Mouse (Mus musculus) liver, embryonic 15.5 days (tissue): ENCODE results near the gene Map3k10. TPM values are rescaled to one million over a fixed set of nuclear protein-coding genes. Genes with fewer than 3 reads are reported as not detected.
"Not testable (repeated sequence)": the region's sequence is repeated elsewhere in the genome, so short reads cannot be mapped to it uniquely, and the experiment has no call there.

Source experiments
- ATAC-seq: fragments of 200-750 bp; cut with Nextera tagmentation; 2 replicates; pipeline ENCODE4 v1.8.0; 2017; ENCODE audit warnings: moderate number of reproducible peaks, mild to moderate bottlenecking, moderate library complexity; ENCODE audit not compliant: insufficient read depth
- H3K27ac ChIP-seq: fragments of 300-500 bp; sonication (generic); replicated peaks from 2 replicates; pipeline ENCODE4 v1.5.1; 2015; ENCODE audit warnings: mild to moderate bottlenecking, inconsistent platforms
- H3K27me3 ChIP-seq: fragments of 300-500 bp; sonication (generic); 2 replicates; pipeline ENCODE4 v1.6.1; 2015; ENCODE audit warnings: mild to moderate bottlenecking, inconsistent platforms
- H3K36me3 ChIP-seq: fragments of 300-500 bp; sonication (generic); replicated peaks from 2 replicates; pipeline ENCODE4 v1.6.1; 2015; ENCODE audit warnings: moderate library complexity, mild to moderate bottlenecking, inconsistent platforms
- H3K4me1 ChIP-seq: fragments of 300-500 bp; sonication (generic); replicated peaks from 2 replicates; pipeline ENCODE4 v1.6.1; 2015; ENCODE audit warnings: inconsistent platforms
- H3K4me2 ChIP-seq: fragments of 300-500 bp; sonication (generic); 2 replicates; pipeline ENCODE4 v1.6.1; 2015; ENCODE audit warnings: moderate library complexity, mild to moderate bottlenecking, inconsistent platforms
- H3K4me3 ChIP-seq: fragments of 300-500 bp; sonication (generic); replicated peaks from 2 replicates; pipeline ENCODE4 v1.5.1; 2015; ENCODE audit warnings: mild to moderate bottlenecking, inconsistent platforms
- H3K9ac ChIP-seq: fragments of 300-500 bp; sonication (generic); 2 replicates; pipeline ENCODE4 v1.6.1; 2015; ENCODE audit warnings: moderate library complexity, mild to moderate bottlenecking, inconsistent platforms
- H3K9me3 ChIP-seq: fragments of 300-500 bp; sonication (generic); replicated peaks from 2 replicates; pipeline ENCODE4 v1.6.1; 2016; ENCODE audit warnings: inconsistent platforms
- WGBS: fragments of 180-500 bp; shearing (Covaris S2); methylation state at CpG from one replicate; pipeline ENCODE4 v1.1.7; 2015; ENCODE audit warnings: mixed read lengths; ENCODE audit not compliant: insufficient replicate concordance; 5-methylcytosine and 5-hydroxymethylcytosine counted together
- polyA plus RNA-seq: library from polyadenylated mRNA; unstranded; fragments of >200 nt; fragmentation: Nextera tagmentation; extraction: Ambion mirVana; gene quantifications from 2 replicates; pipeline ENCODE4 v1.2.1, GENCODE M21; 2015

Map3k10 gene
- polyA plus RNA-seq, 1 experiment from 2014 or later = 1.5 TPM

DNA sequence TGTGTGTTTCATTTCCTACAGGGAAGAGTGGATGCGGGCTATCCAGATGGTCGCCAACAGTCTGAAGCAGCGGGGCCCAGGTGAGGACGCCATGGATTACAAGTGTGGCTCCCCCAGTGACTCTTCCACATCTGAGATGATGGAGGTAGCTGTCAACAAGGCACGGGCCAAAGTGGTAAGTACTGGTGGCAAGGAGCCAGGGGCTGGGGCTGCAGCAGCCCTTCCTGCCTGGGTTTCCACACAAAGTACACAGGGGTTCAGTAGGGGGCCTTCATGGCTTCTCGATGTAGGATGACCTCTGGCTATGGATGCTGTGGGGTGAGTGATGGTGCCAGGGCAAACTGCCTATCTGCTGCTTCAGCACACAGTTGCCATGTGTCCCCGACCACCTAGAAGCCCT lies 45.6 kb downstream of the Map3k10 start:
- not testable (repeated sequence) for H3K27ac ChIP-seq, ATAC-seq, H3K9ac ChIP-seq, H3K9me3 ChIP-seq, H3K27me3 ChIP-seq, H3K4me1 ChIP-seq, H3K4me3 ChIP-seq, H3K4me2 ChIP-seq
- H3K36me3 ChIP-seq = peaks cover 85% of the 10 kb centered on the region
- 84% methylated on average over 7 of the region's 7 CpGs for WGBS

DNA sequence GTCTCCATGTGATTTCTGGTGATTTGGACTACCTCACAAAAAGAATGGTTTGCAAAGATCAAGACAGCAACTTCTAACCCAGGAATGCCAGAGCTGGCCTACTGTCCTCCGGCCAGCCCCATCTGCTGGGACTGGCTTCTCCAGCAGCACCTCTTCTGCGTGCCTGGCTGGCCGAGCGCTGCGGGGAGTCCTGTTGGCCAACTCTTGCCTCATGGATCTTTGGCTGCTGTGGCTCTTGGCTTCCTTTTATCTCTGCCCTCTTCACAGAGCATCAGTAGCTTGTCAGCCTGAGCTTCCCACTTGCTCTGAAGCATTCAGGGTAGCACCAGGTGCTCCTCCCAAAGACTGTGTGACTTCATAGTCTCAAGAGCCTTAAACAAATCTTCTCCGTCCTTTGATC lies 46.2 kb downstream of the Map3k10 start:
- Histone ChIP-seq H3K27ac (no peak overlapping the region), H3K27me3 (no peaks in the 10 kb centered on the region), H3K4me1 (no peaks in the 10 kb centered on the region), H3K36me3 (peaks cover 86% of the 10 kb centered on the region), H3K4me3 (no peak overlapping the region), H3K9me3 (no peaks in the 10 kb centered on the region), H3K4me2 (no peak overlapping the region), H3K9ac (no peak overlapping the region)
- no peak for ATAC-seq
- WGBS = 79% methylated on average over 6 of the region's 6 CpGs

DNA sequence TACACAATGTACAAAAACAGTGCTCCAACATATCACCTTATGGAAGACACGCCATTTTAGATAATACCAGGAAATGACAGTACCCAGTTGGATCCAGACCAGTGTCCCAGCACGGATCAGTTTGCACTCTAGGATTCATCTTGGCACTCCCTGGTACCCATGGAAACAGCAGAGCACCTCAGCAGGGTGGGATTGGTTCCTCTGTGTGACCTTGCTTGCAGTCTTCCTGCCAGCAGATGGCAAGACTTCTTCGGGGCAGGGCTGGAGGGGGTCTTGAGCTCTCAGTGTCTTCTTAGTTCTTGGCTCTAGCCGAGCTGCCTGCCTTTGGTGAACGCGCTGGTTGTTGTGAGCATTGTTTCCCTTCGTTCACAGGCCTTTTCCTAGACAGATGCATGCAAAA lies 46.7 kb downstream of the Map3k10 start:
- H3K4me1 ChIP-seq = no peaks in the 10 kb centered on the region
- no peak for ATAC-seq
- 75% methylated on average over 7 of the region's 7 CpGs for WGBS
- H3K27me3 ChIP-seq = no peaks in the 10 kb centered on the region
- no peak overlapping the region for H3K27ac ChIP-seq
- H3K9me3 ChIP-seq = no peaks in the 10 kb centered on the region
- peaks cover 86% of the 10 kb centered on the region for H3K36me3 ChIP-seq
- no peak overlapping the region for H3K9ac ChIP-seq
- H3K4me3 ChIP-seq = no peak overlapping the region
- H3K4me2 ChIP-seq = no peak overlapping the region

DNA sequence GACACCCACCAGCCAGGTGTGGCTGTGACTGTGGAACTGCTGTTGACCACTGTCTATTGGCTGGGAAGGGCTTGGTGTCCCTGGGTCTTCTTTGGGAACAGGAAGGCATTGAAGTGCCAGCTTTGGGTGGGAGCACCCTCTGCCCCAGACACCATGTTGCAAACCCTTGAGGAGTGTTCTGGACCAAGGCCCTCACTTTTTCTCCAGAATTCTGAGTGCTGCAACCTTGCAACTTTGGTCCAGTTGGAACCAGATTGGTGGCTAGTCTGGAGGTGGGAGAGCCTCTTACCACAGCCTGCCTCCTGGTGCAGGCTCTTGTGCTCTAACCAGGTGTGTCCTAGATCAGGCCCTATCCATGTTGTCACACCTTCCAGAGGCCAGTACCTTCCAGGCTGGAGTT lies 49.4 kb downstream of the Map3k10 start:
- Histone ChIP-seq H3K9ac (no peak overlapping the region), H3K27ac (no peak overlapping the region), H3K4me2 (no peak overlapping the region), H3K4me3 (no peak overlapping the region), H3K4me1 (no peaks in the 10 kb centered on the region), H3K27me3 (no peaks in the 10 kb centered on the region), H3K36me3 (peaks cover 93% of the 10 kb centered on the region), H3K9me3 (no peaks in the 10 kb centered on the region)
- no peak for ATAC-seq

DNA sequence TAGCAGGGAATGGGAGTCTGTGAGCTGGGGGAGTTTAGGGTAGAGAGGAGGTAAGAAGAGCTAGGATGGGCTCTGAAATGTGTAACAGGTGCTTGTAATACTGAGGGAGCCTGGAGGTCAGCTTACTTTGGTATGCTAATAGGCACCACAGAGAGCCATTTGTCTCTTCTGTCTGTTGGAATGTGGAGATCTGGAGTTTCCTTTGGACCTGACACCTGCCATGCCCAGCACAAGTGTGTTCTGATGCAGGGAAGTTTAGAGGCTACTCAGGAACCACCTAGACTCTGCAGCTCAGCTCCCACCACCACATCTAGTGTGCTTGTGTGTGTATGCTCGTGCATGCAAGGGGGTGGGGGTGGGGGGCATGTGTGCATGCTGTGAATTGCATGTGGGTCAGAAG lies 52.2 kb downstream of the Map3k10 start:
- no peak overlapping the region for H3K4me3 ChIP-seq
- ATAC-seq = no peak
- peaks cover 94% of the 10 kb centered on the region for H3K36me3 ChIP-seq
- no peaks in the 10 kb centered on the region for H3K9me3 ChIP-seq
- no peak overlapping the region for H3K9ac ChIP-seq
- H3K4me2 ChIP-seq = no peak overlapping the region
- H3K27ac ChIP-seq = no peak overlapping the region
- WGBS = 50% methylated on average over 1 of the region's 1 CpGs
- no peaks in the 10 kb centered on the region for H3K27me3 ChIP-seq
- no peaks in the 10 kb centered on the region for H3K4me1 ChIP-seq

DNA sequence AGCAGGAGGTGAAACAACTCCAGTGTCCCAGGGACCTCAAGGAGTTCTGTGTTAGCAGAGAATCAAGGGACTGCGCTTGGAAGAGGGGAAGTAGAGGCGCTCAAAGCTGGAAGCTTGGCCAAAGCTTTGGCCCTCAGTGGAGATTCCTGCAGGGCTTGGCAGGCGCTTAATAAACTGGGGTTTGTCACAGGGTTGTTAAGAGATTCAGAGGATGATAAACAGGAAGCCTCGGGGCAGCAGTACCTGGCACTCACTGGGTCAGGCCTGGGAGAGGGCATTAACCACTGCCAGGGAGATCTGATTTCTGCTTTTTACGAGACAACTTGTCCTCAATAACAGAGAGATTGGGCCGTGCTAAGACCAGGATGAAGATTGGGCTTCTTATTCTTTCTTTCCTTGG lies 53.4 kb downstream of the Map3k10 start:
- Histone ChIP-seq H3K4me2 (no peak overlapping the region), H3K9me3 (no peaks in the 10 kb centered on the region), H3K27ac (no peak overlapping the region), H3K27me3 (no peaks in the 10 kb centered on the region), H3K4me3 (no peak overlapping the region), H3K4me1 (no peaks in the 10 kb centered on the region), H3K9ac (no peak overlapping the region), H3K36me3 (peaks cover 96% of the 10 kb centered on the region)
- no peak for ATAC-seq
- 73% methylated on average over 6 of the region's 6 CpGs for WGBS

DNA sequence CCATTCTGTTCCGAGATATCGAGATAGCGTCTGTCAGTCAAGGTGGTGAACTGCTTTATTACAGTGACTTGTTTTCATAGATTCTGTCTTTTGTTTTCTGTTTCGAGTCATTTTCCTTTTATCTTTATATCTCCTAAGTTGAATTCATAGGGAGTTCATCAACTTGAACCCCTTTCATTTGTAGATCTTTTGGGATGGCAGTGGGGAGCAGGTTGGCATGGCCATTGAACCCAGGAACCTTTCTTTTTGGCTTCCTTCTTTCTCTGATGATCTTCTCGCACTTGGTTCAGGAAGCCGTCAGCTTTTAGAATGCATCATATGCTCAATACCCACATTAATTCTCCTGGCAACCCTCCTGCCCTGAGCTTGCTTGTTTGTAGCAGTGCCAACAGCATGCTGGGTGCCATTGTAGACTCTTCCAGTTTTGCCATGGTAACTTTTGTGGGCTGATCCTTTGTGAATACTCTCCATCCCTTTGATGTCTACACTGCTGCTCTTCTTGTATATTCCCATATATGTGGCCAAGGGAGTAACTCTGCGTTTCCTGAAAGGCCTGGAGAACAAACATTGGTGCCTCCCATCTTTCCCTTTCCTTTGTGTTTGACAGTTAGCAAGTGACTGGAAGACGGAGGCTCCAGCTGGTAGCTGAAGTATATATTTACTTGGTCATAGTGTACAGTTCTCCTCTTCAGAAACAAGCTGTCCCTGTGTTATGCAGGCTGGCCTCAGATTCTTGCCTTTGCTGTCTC lies 60.5 kb downstream of the Map3k10 start:
- ATAC-seq = no peak
- 73% methylated on average over 8 of the region's 8 CpGs for WGBS
- Histone ChIP-seq H3K27ac (no peak overlapping the region), H3K36me3 (peaks cover 60% of the 10 kb centered on the region), H3K4me1 (0 out of 2 replicates have a peak, but pooled peaks cover 7% of the 10 kb centered on the region), H3K4me2 (no peak overlapping the region), H3K9me3 (no peaks in the 10 kb centered on the region), H3K27me3 (no peaks in the 10 kb centered on the region), H3K4me3 (no peak overlapping the region), H3K9ac (no peak overlapping the region)

DNA sequence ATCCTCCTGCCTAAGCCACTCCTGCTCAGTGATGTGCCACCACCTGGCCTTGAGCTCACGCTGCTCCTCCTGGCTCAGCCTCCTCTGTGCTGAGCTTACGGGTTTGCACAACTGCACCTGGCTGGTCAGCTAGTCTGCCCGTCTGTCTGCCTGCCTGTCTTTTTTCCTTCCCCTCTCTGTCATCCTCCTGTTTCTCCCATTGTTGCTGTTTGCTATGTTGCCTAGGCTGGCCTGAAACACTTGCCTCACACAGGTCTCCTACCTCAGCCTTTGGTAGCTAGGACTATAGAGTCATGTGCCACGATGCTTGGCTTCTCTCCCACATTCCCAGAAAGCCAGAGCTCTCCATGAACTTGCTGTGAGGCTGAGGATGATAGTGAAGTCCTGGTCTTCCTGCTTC lies 61.5 kb downstream of the Map3k10 start:
- Histone ChIP-seq H3K9me3 (no peaks in the 10 kb centered on the region), H3K4me2 (no peak overlapping the region), H3K4me3 (no peak overlapping the region), H3K4me1 (peaks cover 16% of the 10 kb centered on the region; the same call in 1 of the 2 replicates), H3K9ac (no peak overlapping the region), H3K36me3 (peaks cover 57% of the 10 kb centered on the region), H3K27me3 (no peaks in the 10 kb centered on the region), H3K27ac (no peak overlapping the region)
- 66% methylated on average over 4 of the region's 4 CpGs for WGBS
- no peak for ATAC-seq

DNA sequence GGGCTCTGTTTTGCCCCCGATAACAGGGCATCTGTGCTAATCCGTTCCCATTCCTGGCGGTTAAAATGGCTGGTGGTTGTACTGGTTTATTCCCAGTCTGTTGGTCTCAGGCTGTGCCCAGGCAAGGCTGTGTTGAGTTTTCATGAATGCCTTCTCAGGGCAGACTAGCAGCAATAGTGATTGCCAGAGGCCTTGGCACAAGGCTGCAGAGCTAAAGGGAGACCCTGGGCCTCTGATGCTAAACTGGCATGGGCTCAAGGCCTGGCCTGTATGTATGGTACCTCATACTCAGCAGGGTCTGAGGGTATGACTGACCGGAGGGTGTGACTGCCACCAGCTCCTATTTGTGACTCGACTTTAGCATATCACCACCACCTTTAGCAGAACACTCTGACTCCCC lies 63.5 kb downstream of the Map3k10 start:
- Histone ChIP-seq H3K27ac (no peak overlapping the region), H3K4me2 (no peak overlapping the region), H3K4me1 (peaks cover 36% of the 10 kb centered on the region), H3K27me3 (no peaks in the 10 kb centered on the region), H3K4me3 (no peak overlapping the region), H3K36me3 (peaks cover 36% of the 10 kb centered on the region), H3K9ac (no peak overlapping the region), H3K9me3 (no peaks in the 10 kb centered on the region)
- 82% methylated on average over 5 of the region's 5 CpGs for WGBS
- no peak for ATAC-seq

DNA sequence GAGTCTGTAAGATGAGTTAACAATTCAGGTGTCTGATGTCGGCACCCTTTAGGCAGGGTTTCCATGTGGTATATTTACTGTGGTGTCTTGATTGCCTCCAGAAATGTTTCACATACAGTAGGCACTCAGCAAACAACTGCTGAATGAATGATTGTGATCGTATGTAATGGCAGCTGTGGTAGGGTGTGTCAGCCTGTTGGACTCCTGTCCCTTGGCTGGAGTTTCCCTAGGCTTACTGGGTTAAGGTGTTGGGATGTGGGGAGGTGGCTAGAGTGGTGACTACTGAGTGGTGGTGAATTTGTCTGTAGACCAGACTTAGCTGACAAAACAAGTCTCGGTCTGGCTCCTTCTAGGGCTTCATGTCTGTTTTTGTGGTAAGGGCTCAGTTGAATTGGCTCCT lies 64.0 kb downstream of the Map3k10 start:
- no peaks in the 10 kb centered on the region for H3K27me3 ChIP-seq
- no peaks in the 10 kb centered on the region for H3K9me3 ChIP-seq
- H3K9ac ChIP-seq = no peak overlapping the region
- no peak overlapping the region for H3K4me2 ChIP-seq
- WGBS = 84% methylated on average over 3 of the region's 3 CpGs
- peaks cover 41% of the 10 kb centered on the region for H3K4me1 ChIP-seq
- no peak for ATAC-seq
- H3K27ac ChIP-seq = no peak overlapping the region
- H3K4me3 ChIP-seq = no peak overlapping the region
- H3K36me3 ChIP-seq = peaks cover 33% of the 10 kb centered on the region

DNA sequence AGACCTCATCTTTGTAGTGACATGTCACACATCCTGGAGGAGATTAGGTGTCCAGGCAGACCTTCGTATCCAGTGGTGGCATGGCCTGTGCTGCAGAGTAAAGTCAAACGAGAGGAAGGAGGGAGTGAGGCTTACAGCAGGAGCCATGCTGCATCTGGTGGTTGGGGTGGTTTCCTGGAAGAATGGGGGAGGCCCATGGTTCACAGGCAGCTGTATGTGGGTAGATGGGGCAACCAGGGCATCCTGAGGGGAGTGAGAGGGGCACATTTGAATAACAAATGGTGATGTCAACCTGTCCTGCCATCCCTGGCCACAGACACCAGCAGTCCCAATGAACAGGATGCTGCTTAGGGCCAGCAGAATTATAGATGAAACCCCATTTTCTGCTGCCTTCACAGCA lies 64.7 kb downstream of the Map3k10 start:
- no peak overlapping the region for H3K4me2 ChIP-seq
- H3K4me3 ChIP-seq = no peak overlapping the region
- ATAC-seq = no peak
- H3K36me3 ChIP-seq = peaks cover 29% of the 10 kb centered on the region
- no peaks in the 10 kb centered on the region for H3K9me3 ChIP-seq
- H3K27me3 ChIP-seq = no peaks in the 10 kb centered on the region
- WGBS = 45% methylated on average over 2 of the region's 2 CpGs
- no peak overlapping the region for H3K27ac ChIP-seq
- peaks cover 48% of the 10 kb centered on the region for H3K4me1 ChIP-seq
- no peak overlapping the region for H3K9ac ChIP-seq

DNA sequence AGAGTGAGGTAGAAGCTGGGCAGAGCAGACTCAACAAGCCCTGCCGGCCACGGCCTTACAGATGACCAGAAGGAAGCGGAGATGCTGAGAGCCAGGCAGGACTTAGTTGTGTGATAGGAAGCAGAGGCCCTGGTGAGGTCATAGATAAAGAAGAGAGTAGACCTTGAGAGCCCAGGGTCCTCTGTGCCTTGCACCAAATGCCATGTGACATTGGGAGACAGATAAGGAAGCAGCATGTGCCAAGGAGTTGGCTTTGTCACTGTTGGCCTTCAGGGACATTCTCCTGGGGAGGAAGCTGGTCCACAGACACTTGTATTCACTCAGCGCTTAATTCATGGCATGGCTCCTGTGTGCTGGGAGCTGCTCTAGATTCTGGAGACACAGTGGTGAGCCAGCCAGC lies 65.1 kb downstream of the Map3k10 start:
- H3K4me2 ChIP-seq = no peak overlapping the region
- no peak overlapping the region for H3K4me3 ChIP-seq
- no peak overlapping the region for H3K9ac ChIP-seq
- no peaks in the 10 kb centered on the region for H3K9me3 ChIP-seq
- WGBS = 56% methylated on average over 4 of the region's 4 CpGs
- peak; percentile 17; the same call in 1 of the 2 replicates for ATAC-seq
- no peaks in the 10 kb centered on the region for H3K27me3 ChIP-seq
- H3K27ac ChIP-seq = no peak overlapping the region
- peaks cover 50% of the 10 kb centered on the region for H3K4me1 ChIP-seq
- H3K36me3 ChIP-seq = peaks cover 25% of the 10 kb centered on the region
